Mouse (Mus musculus) right cerebral cortex, adult 18-20 months (tissue): Measurements from ENCODE around the gene H2-M9.

Experiments used
- DNase-seq: peaks from one replicate; pipeline ENCODE4 v3.0.0; 2022; ENCODE audit warnings: mixed read lengths

Gene H2-M9

GRCm38 (mm10) chr17:36642566-36642965, at the start of gene H2-M9:
TSS of gene H2-M9 (minus strand) at chr17:36642666.
- DNase-seq: no peak

DNA sequence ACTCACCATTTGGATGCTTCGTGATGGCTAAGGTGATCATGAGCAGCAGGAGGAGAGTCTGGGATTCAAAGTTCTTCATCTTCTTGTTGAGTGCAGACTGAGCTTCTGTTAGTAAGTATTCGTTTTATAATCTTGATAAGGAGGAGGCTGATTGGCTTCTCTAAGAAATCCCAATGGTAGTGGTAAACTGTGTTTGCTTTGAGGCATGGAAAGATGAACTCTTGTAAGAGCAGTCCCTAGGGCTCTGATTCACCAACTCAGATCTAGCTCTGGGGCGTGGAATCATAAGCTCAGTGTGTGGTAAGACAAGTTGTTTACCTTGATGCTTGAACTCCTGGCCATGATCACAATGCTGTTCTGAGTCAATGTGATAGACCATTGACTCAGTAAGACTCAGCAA, 29.7 kb upstream of the H2-M9 start, which contains the start of gene H2-M1:
Gene H2-M1 (minus strand): TSS at position 101 of the 400 bp plus-strand sequence.
- no peak for DNase-seq
